Mouse (Mus musculus) 3134 (cell line): ENCODE data around the gene Bnip2.

Source experiments
- DNase-seq: peaks from one replicate; pipeline ENCODE4 v3.0.0-alpha.2; 2011; ENCODE audit warnings: low spot score; ENCODE audit not compliant: insufficient read length; ENCODE audit errors: extremely low read depth

Gene Bnip2

DNA sequence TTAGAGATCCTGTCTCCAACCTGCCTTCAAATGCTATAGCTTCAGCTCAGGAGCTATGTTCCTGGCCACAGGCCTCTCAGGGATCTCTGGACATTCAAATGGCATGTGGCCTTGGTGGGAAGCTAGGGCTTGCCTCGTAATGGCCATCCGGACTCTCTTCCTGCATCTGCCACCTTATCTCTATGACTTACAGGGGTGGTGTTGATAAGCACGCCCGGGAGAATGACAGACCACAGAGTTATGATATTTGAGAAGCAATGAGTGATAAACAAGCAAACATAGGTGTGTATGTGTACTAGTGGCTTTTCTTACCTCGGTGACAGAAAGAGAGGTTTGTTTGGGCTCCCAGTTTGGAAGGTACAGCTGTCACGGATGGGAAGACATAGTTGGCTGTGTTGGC lies 57.0 kb downstream of the Bnip2 start:
- DNase-seq = no peak

DNA sequence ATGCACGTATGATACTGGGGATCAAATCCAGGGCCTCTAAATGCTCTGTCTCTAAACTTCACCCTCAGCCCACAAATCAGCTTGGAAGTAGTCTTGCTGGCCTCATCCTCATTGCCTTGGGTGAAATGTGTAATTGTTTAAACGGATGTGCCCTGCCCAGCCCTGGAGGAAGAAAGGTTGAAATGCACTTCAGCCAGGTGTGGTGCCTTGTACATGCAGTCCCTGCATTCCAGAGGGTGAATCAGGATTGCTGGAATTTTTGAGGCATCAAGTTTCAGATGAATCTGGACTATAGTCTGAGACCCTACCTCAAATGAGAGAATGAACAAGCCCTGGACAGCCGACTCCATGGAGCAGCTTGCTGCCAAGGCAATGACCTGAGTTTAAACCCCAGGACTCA lies 58.6 kb downstream of the Bnip2 start:
- DNase-seq = peak; percentile 69

DNA sequence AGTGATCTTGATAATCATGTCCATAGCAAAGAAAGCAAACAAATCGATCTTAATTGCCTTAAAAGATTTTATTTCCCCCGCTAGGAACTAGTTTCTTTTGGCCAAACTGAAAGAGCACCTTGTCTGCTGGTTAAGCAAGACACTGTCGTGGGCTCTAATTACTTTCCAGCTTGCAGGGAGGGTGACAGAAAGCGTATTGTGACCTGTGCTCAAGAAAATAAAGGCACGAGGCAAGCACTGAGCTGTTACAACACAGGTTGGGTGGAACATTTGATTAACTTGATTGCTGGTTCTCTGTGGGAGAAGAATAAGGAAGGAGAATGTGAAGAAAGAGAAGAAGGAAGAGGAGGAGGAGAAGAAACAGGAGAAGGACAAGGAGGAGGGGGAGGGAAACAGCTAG lies 59.0 kb downstream of the Bnip2 start:
- no peak for DNase-seq

DNA sequence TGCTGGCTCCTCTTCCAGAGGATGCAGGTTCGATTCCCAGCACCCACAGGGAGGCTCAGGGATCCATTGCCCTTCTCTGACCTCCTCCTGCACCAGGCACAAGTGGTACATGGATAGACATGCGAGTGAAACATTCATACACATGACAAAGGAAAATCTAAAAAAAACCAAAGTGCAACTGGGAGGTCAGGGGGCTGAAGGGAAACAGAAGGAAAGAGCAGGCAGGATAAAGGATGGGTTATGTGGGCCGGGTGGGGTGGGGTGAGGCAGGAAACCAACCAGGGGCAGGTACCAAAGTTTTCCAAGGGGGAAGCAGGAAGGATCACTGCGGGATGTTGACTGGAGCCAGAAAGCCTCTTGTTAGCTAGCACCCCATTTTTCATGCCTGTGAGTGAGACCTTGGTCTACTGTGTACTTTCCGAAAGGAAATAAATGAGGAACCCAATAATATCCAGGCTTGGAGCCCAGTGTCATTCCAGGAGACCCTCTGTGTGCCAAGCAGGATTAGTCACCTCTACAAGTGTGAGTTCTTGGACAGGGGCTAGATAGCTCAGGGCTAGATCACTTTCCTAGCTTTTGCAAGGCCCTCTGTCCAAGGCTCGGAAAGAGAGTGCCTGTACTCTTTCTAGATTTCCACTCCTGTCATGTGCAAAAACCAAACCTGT lies 59.6 kb downstream of the Bnip2 start:
- peak; percentile 60 for DNase-seq

DNA sequence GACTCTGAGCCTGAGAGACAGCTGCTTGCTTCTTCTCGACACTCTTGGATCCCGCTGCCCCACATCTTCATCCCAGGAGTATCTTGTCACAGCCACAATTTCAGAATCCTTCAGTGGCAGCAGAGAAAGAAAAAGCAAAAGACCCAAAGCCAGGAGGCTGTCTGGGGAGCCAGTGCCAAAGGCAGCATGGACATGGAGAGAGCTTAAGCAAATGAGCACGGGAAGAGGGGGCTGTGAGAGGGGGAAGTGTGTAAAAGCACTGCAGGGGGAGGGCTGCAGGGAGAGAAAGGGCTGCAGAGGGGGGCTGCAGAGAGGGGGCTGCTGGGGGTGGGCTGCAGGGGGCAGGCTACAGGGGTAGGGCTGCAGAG lies 60.1 kb downstream of the Bnip2 start:
- DNase-seq = peak; percentile 59

DNA sequence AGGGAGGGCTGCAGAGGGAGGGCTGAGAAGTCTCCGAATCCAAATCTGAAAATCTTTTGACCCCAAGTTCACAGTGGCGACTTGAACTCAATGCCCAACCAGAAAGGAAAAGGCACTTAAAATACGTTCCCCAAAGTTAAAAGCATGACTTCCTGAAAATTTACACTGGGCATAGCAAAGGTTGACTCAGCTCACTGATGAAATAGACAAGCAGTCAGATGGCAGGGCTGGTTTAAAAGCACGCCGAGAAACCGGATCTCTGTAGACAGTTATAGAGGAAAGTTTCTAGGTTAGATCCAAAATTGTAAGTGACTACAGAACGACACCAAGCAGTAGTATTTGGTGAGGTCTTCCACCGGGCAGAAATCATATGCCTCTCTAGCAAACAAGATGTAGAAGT lies 60.6 kb downstream of the Bnip2 start:
- DNase-seq = peak; percentile 43

DNA sequence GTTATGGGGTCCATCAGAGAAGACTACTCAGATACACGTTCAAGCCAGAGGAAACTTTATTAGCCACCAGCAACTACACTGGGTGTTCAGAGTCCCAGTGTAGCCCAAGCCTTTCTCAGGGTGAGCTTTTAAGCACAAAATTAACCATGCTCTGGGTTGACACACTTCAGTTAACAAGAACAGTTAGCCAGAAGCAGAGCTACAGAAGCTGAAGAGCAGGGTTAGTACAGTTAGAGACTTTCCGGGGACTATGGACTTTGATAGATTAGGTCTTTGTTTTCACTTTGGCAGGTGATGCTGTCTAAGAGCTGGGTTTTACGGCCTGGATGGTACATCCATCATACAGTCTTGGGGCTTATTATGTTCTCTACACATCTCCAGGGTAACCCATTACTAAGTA lies 63.5 kb downstream of the Bnip2 start:
- no peak for DNase-seq

DNA sequence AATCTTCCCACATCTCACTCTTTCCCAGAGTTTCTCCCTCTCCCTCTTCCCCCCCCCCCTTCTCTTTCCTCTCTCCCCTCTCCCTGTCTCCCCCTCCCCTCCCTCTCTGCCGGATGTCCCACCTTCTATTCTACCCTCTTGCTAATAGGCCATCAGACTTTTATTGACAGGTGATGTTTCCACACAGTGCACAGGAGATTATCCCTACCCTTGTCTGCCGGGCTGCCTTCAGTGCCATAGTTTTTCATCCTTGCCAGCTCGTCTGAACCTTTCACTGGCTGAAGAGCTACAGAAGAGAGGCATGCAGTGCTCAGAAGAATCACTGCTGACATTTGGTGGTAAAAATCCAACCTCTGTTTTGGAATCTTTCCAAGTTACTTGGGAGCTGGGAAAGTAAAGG lies 64.1 kb downstream of the Bnip2 start:
- peak; percentile 56 for DNase-seq
